Mouse (Mus musculus): ENCODE results near the gene Prickle2.

DNA sequence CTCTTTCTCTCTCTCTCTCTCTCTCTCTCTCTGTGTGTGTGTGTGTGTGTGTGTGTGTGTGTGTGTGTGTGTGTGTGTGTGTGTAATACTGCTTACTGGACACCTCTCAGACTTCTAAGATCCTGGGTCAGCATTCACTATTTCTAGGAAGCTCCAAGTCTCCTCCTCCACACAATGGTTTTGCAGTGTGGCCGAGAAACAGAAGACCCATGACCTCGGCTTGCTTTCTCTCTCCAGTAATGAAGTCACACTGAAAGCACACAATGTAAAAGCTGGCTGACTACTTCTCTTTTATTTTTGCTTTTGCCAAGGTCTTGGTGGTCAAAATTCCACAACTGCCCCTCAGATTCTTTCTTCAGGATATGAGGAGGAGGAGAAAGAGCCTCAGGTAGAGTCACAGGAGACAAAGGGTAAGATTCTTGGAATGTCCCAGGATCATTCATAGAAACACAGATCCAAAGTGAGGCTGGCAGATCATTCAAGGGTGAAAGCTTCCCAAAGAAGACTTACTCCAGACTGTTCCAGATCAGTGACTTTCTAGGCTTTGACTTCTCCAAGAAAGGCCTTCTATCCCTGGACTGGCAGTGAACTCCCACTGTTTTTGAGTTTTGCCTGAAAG lies 93.7 kb downstream of the Prickle2 start:
- TF ChIP-seq EP300 (IDR thresholded peaks at IDR 0.05; ENCODE audit: low read depth) (no peak), CTCF (IDR thresholded peaks at IDR 0.05; ENCODE audit: low read depth) (no peak)

Measured in heart, postnatal 0 days (tissue).